Mouse (Mus musculus) macrophage (primary cell): ENCODE results near the gene Kdm4a. TPM values are rescaled to one million over a fixed set of nuclear protein-coding genes. Genes with fewer than 3 reads are reported as not detected.

Experiments used
- H3K27ac ChIP-seq: fragments of 350-480 bp; formaldehyde crosslinking; 2 replicates; pipeline ENCODE4 v1.9.0; 2021
- H3K36me3 ChIP-seq: fragments of 350-480 bp; formaldehyde crosslinking; 2 replicates; pipeline ENCODE4 v1.9.0; 2021; ENCODE audit errors: inconsistent target
- H3K4me3 ChIP-seq: fragments of 350-480 bp; formaldehyde crosslinking; 2 replicates; pipeline ENCODE4 v1.9.0; 2021; ENCODE audit errors: inconsistent target
- H3K79me2 ChIP-seq: fragments of 350-480 bp; formaldehyde crosslinking; 2 replicates; pipeline ENCODE4 v1.9.0; 2021; ENCODE audit errors: inconsistent target
- WGBS: methylation state at CpG from one replicate; pipeline ENCODE4 v1.1.7; 2026; ENCODE audit warnings: inconsistent platforms; ENCODE audit not compliant: missing documents; 5-methylcytosine and 5-hydroxymethylcytosine counted together
- polyA plus RNA-seq: library from polyadenylated mRNA; stranded (reverse); fragments of 250-400 nt; gene quantifications from 3 replicates; pipeline ENCODE4 v1.2.4, GENCODE M21; 2018; ENCODE audit warnings: inconsistent platforms

Gene Kdm4a
- polyA plus RNA-seq, 1 experiment from 2014 or later: 25.1 TPM

DNA sequence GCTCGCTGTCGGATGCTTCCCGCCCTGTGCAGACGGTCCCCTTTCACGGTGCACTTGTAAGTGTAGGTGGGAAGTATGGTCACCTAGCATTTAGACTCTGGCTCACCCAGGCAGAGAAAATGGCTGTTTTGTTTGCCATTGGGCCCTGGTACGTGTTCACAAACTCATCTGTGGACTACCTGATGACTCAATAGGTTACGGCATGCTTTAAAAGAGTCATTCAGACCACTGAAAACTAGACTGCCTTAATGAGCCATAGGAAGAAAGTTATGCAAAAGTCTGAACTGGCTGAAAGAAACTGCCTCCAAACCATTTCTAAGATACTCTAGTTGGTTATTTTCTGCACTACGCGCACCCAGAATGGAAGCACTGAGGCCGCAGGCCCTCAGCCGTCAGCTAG lies 63.7 kb downstream of the Kdm4a start:
- no peaks in the 10 kb centered on the region for H3K36me3 ChIP-seq
- WGBS: 97% methylated on average over 11 of the region's 11 CpGs
- H3K79me2 ChIP-seq: no peaks in the 10 kb centered on the region
- no peak overlapping the region for H3K27ac ChIP-seq
- no peak overlapping the region for H3K4me3 ChIP-seq

- Histone ChIP-seq H3K27ac (no peak overlapping the region), H3K4me3 (no peak overlapping the region), H3K36me3 (no peaks in the 10 kb centered on the region), H3K79me2 (no peaks in the 10 kb centered on the region)
- 95% methylated on average over 7 of the region's 7 CpGs for WGBS
Measured at GRCm38 (mm10) chr4:118115132-118115531, 64.7 kb downstream of the Kdm4a start.

DNA sequence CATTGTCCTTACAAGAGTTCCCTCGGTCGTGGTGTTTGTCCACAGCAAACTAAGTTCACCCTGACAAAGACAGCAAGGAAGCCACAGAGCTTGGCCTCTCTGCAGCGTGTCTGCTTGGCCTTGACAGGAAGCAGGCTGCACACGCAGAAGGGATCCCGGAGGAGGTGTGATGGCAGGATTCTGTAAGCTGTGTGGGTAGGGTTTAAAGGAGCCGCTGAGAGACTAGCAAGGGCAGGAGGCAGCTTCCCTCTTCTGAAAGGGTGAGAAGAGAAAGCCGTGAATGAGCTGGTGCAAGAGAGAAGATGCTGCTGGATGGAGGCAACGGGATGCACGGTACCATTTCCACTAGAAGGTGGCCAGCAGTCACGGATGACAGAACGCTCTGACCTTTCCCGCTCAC lies 67.2 kb downstream of the Kdm4a start:
- H3K36me3 ChIP-seq: no peaks in the 10 kb centered on the region
- no peaks in the 10 kb centered on the region; the same call in 1 of the 2 replicates for H3K79me2 ChIP-seq
- 76% methylated on average over 12 of the region's 12 CpGs for WGBS
- H3K4me3 ChIP-seq: no peak overlapping the region
- no peak overlapping the region for H3K27ac ChIP-seq

GRCm38 (mm10) chr4:118109649-118110048 lies 70.2 kb downstream of the Kdm4a start:
- WGBS: 90% methylated on average over 13 of the region's 13 CpGs
- Histone ChIP-seq H3K4me3 (no peak overlapping the region), H3K36me3 (no peaks in the 10 kb centered on the region), H3K27ac (no peak overlapping the region), H3K79me2 (no peaks in the 10 kb centered on the region; the same call in 1 of the 2 replicates)

GRCm38 (mm10) chr4:118108779-118109178 lies 71.1 kb downstream of the Kdm4a start:
- Histone ChIP-seq H3K27ac (no peak overlapping the region), H3K79me2 (no peaks in the 10 kb centered on the region; the same call in 1 of the 2 replicates), H3K36me3 (no peaks in the 10 kb centered on the region), H3K4me3 (no peak overlapping the region)
- WGBS: 93% methylated on average over 7 of the region's 7 CpGs

DNA sequence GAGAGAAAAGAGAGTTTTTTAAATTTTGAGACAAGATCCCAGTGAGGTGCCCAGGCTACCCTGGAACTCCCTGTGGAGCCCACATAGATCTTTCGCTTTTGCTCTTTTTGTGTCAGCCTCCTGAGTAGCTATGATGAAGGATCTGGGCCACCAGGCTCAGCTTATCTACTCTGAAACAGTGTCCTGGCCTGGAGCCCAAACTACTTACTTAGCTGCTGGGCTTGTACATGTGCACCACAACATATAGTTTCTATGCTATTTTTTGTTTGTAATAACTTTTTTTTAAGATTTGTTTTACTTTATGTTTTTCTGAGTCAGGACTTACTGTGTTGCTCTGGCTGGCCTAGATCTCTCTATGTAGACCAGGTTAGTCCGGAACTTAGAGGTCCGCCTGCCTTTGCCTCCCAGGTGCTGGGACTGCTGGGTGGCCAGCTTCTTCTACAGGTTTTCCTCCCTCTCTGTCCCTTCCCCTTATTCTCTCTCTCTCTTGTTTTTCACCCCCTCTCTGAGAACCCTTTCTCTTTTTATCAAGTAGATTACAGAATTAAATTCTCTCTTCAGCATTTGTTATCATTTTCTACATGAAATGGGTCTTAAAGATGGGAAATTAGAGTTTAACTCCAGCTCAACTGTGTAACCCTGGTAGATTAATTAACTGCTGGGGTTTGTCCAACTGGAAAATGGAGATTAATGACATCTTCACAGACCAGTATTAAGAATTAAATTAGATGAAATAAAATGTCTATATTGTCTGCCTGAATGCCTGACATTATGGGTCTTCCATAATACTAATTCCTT lies 74.4 kb downstream of the Kdm4a start:
- Histone ChIP-seq H3K4me3 (no peak overlapping the region), H3K27ac (no peak overlapping the region), H3K36me3 (no peaks in the 10 kb centered on the region), H3K79me2 (no peaks in the 10 kb centered on the region; the same call in 1 of the 2 replicates)
- 98% methylated on average over 3 of the region's 3 CpGs for WGBS

GRCm38 (mm10) chr4:118103280-118103830 lies 76.5 kb downstream of the Kdm4a start:
- WGBS: 92% methylated on average over 8 of the region's 8 CpGs
- no peaks in the 10 kb centered on the region for H3K36me3 ChIP-seq
- no peaks in the 10 kb centered on the region for H3K79me2 ChIP-seq
- no peak overlapping the region for H3K4me3 ChIP-seq
- H3K27ac ChIP-seq: no peak overlapping the region

GRCm38 (mm10) chr4:118101497-118101896 lies 78.3 kb downstream of the Kdm4a start:
- H3K27ac ChIP-seq: no peak overlapping the region
- H3K79me2 ChIP-seq: no peaks in the 10 kb centered on the region
- no peaks in the 10 kb centered on the region for H3K36me3 ChIP-seq
- 96% methylated on average over 6 of the region's 6 CpGs for WGBS
- H3K4me3 ChIP-seq: no peak overlapping the region

DNA sequence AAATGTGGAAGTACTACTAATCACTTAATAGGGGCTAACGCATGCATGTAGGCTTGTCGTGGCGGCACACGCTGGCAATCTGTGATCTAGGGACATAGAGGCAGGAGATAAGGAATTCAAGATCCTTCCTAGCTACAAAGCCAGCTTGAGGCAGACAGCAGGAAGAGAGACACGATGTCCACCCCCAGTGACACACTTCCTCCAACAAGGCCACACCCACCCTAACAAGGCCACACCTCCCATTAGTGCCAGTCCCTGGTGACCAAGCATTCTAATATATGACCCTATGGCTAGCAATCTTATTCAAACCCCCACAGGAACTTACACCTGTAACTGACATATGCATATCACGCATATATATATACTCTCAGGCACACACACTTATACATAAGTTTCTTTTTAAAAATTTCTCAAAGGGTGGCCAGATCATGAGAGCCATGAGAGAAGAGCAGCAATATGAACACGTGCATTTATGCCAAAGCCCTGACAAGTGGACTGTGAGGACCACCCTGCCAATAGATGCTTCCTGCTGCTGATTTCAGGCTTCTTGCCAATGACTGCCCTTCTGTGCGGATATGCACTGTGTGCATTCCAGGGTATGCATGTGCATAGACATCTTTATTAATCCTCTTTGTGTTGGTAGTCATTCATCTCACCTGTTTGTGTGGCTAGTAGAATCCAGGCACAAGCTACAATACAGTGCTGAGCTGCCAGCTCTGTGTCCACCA lies 80.0 kb downstream of the Kdm4a start:
- 86% methylated on average over 8 of the region's 8 CpGs for WGBS
- no peaks in the 10 kb centered on the region for H3K36me3 ChIP-seq
- no peak overlapping the region for H3K27ac ChIP-seq
- no peaks in the 10 kb centered on the region for H3K79me2 ChIP-seq
- no peak overlapping the region for H3K4me3 ChIP-seq

DNA sequence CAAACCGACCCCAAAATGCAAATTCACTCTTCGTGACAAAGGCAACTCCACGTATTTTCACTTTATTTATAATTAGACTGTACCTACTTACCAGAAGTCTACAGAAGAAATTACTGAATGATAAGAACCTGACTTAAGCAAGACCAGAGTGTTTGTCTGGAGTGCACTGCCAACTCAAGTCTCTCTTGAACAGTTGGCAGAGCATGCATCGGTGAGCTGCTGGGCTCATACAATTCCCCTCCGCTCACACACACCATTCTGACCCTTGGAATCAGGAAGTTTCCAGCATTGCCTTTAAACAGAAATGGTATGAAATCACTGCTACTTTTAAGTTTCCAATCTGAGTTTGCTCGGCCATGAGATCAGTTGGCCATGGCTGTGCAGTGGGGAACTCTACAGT lies 81.3 kb downstream of the Kdm4a start:
- 99% methylated on average over 6 of the region's 6 CpGs for WGBS
- Histone ChIP-seq H3K36me3 (no peaks in the 10 kb centered on the region), H3K27ac (no peak overlapping the region), H3K4me3 (no peak overlapping the region), H3K79me2 (no peaks in the 10 kb centered on the region)

DNA sequence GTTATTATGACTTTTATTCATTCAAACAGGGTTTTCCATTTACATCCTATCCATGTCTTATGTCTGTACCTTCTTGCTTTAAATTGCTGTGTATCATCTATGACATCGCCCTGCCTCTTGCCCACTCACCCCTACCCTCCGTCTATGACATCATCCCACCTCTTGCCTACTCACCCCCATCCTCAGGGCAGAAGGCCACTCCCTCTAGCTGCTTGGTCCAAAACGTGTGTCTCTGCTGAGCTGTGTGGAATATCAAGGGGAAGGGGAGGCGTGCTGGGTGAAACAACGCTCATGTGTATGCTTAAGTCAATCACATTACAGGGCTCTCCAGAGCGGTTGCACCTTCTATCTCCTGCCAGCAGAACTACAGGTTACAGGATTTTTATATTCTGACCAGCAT lies 83.8 kb downstream of the Kdm4a start:
- Histone ChIP-seq H3K36me3 (no peaks in the 10 kb centered on the region), H3K79me2 (no peaks in the 10 kb centered on the region), H3K27ac (no peak overlapping the region), H3K4me3 (no peak overlapping the region)
- 95% methylated on average over 6 of the region's 6 CpGs for WGBS

- H3K4me3 ChIP-seq: no peak overlapping the region
- H3K36me3 ChIP-seq: no peaks in the 10 kb centered on the region
- 93% methylated on average over 11 of the region's 11 CpGs for WGBS
- no peaks in the 10 kb centered on the region for H3K79me2 ChIP-seq
- H3K27ac ChIP-seq: no peak overlapping the region
Measured at GRCm38 (mm10) chr4:118092784-118093457, 86.9 kb downstream of the Kdm4a start.

DNA sequence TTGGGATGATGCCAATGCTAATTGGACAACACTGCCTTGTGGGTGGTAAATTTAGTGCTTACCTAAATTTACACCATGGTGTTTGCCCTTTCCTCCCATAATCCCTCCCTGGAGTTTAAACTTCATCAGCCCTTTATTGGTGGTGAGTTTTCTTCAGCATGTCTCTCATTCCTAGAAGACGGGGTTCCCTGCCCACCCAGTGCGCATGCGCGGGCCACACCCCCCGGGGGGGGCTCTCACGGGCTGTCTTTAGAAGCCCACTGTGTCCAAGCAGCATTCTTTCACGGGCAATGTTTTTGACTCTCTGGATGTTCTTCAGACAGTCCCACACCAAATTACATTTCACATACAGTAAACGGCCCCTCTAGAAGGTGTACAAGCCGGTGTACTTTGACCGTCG lies 89.4 kb downstream of the Kdm4a start:
- Histone ChIP-seq H3K79me2 (no peaks in the 10 kb centered on the region), H3K36me3 (no peaks in the 10 kb centered on the region), H3K27ac (no peak overlapping the region), H3K4me3 (no peak overlapping the region)
- WGBS: 92% methylated on average over 11 of the region's 11 CpGs

- H3K27ac ChIP-seq: no peak overlapping the region
- H3K79me2 ChIP-seq: no peaks in the 10 kb centered on the region
- 60% methylated on average over 9 of the region's 9 CpGs for WGBS
- no peaks in the 10 kb centered on the region for H3K36me3 ChIP-seq
- H3K4me3 ChIP-seq: no peak overlapping the region
Measured at GRCm38 (mm10) chr4:118089939-118090338, 89.9 kb downstream of the Kdm4a start.
